Mouse (Mus musculus): ENCODE results near the gene Ninj1. TPM values are rescaled to one million over a fixed set of nuclear protein-coding genes. Genes with fewer than 3 reads are reported as not detected.

The Ninj1 gene
- total RNA-seq (2023) = 187 and 188 TPM in 2 replicates

DNA sequence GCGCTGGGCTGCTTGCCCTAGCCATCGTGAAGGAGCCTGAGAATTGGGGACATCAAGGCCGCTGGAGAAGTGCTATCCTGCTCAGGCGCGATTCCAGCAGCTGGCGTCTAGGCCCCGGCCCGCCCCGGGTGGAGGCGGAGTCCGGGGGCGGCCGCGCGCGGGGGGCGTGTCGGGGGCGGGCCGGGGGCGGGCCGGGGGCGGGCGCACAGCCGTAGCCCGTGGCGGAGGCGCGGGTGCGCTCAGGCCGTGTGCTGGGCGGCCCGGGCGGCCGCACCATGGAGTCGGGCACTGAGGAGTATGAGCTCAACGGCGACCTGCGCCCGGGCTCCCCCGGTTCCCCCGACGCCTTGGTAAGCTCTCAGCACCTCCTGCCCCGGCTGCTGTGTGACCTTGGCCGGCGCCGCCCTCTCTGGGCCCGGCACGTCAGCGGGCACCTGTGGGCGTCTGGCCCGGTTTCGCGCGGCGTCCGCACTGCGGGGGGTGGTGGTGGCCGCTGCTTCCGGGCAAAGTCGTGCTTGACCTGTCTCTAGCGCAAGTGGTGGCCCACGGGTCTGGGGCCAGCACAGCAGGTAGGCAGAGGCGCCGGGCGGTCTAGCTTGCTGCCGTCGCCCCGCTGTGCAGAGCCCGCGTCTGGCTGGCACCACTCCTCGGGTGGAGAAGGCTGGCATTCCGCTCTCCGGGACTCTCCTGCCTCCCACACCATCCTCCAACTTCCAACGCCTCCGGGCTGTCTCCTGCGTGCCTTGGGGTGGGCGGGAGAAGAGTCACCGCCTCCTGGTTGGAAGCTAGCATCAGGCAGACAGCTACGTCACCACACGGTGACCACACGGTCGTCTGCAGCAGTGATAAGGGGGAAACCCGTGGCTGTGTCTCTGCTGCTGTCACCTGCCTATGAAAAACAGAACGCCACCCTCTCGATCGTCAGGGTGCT lies at the start of gene Ninj1:
Gene Ninj1, plus strand, starts transcription at position 198 of the 931 bp plus-strand sequence.

DNA sequence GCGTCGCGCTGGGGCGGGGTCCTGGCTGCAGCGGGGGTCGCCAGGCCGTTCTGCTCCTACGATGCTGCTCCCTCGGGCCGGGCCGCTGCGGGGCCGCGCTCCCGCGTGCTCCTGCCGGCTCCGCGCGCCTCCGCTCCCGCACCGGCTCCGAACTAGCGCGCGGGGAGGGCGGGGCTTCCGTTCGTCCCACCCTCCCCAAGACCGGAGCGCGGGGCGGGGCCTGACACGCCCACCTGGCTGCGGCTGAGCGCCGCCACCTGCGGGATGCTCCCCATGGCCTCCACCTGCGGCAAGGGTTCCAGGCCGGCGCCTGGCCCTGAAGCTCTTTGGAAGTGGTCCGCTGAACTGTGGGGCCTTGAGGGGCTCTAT lies 39.4 kb upstream of the Ninj1 start, which contains the start of gene Wnk2:
Gene Wnk2, minus strand, starts transcription at position 157 of the 369 bp plus-strand sequence.

DNA sequence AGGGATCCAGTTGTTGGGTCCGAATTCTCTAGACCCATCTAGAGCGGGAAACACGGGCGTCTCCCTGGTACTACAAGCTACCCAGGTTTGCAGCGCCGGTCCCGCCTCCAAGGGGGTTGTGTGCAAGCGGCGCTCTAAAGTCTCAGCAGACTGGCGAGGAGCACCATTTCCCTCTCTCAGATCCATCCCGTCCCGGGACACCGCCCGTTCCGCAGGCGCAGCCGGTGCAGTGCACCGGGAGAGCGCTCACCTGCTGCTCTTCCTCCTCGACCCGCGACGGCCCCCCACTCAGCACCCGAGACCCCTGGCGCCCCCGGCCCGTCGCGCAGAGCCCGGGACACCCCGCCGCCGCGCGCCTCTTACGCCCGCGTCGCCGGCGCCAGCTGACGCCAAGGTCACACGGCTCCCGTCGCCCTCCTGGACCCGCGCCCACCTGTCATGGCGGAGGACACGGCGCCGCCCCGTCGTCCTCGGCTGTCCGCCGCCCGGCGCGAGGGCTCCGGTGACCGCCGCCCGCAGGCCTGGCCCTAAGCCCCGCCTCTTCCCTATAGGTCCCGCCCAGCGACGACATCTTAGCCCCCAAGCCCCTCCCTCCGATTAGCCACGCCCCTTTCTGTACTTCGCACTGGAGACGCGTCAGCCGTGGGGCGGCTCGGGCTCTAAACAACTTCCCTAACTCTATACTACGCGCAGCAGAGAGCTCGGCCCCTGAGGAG lies 28.4 kb downstream of the Ninj1 start, which contains the start of gene Card19:
Gene Card19, minus strand, starts transcription at position 534 of the 716 bp plus-strand sequence.

Other genes with a start within 250 kb of the Ninj1 start
- 70.0 and 81.9 TPM in 2 replicates for gene Fam120a, start 219.5 kb upstream of the Ninj1 start, total RNA-seq (2023)
- gene Wnk2, start 39.5 kb upstream of the Ninj1 start, total RNA-seq (2023) = 0.32 TPM in 1 of 2 replicates, not detected in the other
- gene Card19, start 28.6 kb downstream of the Ninj1 start, total RNA-seq (2023) = 215 and 232 TPM in 2 replicates
- 26.8 and 31.6 TPM in 2 replicates for gene Susd3, start 61.2 kb downstream of the Ninj1 start, total RNA-seq (2023)
- gene Fgd3, start 132.8 kb downstream of the Ninj1 start, total RNA-seq (2023) = 132 and 183 TPM in 2 replicates
- gene Bicd2, start 154.1 kb downstream of the Ninj1 start, total RNA-seq (2023) = 13.4 and 14.7 TPM in 2 replicates
- gene Ippk, start 233.8 kb downstream of the Ninj1 start, total RNA-seq (2023) = 5.0 and 6.0 TPM in 2 replicates

Measured in neutrophil, adult 65 days (primary cell).